ENCODE assay signal across 8 mouse cellular contexts in the genomic region with DNA sequence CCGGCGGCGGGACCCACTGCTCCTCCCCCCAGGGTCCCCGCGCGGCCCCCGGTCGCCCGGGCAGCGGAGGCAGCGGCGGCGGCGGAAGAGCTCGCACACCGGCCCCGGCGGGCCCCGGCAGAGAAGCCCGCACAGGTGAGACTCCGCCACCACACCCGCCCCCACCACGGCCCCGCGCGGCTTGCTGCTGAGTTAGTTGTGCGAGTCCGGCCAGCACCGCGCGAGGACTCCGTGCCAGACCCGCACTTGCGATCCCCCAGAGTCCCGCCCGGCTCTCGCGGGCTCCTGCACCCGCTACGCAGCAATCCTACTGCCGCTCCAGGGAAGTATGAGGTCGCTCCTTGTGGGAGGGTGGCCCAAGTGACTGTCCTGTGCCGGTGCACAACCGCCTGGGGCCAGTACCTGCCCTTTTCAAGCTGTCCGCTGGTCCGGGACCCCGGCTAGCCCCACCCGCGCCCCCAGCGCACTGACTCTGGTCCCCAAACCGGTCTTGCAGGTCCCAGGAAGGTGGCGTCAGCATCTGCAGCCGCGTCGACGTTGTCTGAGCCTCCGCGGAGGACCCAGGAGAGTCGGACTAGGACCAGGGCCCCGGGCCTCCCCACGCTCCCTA. TPM values are rescaled to one million over a fixed set of nuclear protein-coding genes. Genes with fewer than 3 reads are reported as not detected.
DNase-seq lines count a peak whose midpoint lies in the region; ATAC-seq and TF ChIP-seq lines count a peak whose summit lies in the region.

No protein-coding gene starts in this region.

- peak overlapping the region; percentile 74 for H3K4me3 ChIP-seq in embryonic facial prominence, embryonic 10.5 days
- peak overlapping the region; percentile 71 for H3K4me3 ChIP-seq in hindbrain, embryonic 13.5 days
- H3K4me3 ChIP-seq in limb, embryonic 14.5 days (replicated peaks; ENCODE audit: low read length), result peak overlapping the region; percentile 76
- peak overlapping the region; percentile 72 for H3K4me3 ChIP-seq in midbrain, embryonic 14.5 days (replicated peaks; ENCODE audit: low read depth, low read length)
- H3K4me3 ChIP-seq in testis, adult 2 months (ENCODE audit: control insufficient read depth, low read depth, low read length), result peak overlapping the region; percentile 88

- 0 out of 2 replicates have a peak, but pooled peaks cover 3% of the 10 kb centered on the region for H3K36me3 ChIP-seq in embryonic facial prominence, embryonic 10.5 days (replicated peaks)
- H3K36me3 ChIP-seq in hindbrain, embryonic 13.5 days, result no peaks in the 10 kb centered on the region
- H3K36me3 ChIP-seq in limb, embryonic 14.5 days (ENCODE audit: control insufficient read depth, insufficient read depth, low read length), result no peaks in the 10 kb centered on the region
- H3K36me3 ChIP-seq in midbrain, embryonic 14.5 days (ENCODE audit: control insufficient read depth, insufficient read depth, low read length), result no peaks in the 10 kb centered on the region
- H3K36me3 ChIP-seq in testis, adult 2 months (ENCODE audit: control insufficient read depth, insufficient read depth, low read length), result no peaks in the 10 kb centered on the region

- no peak for TF ChIP-seq POLR2A in limb, embryonic 14.5 days (IDR thresholded peaks at IDR 0.05; ENCODE audit: borderline replicate concordance, extremely low read depth, insufficient read depth, insufficient read length)
- TF ChIP-seq POLR2A in testis, adult 2 months (IDR thresholded peaks at IDR 0.05; ENCODE audit: control insufficient read depth, low read depth, low read length), result no peak

- ATAC-seq in hindbrain, embryonic 13.5 days (ENCODE audit: low FRiP score), result peak; percentile 61
- ATAC-seq in limb, embryonic 14.5 days (ENCODE audit: low FRiP score, low read depth), result peak; percentile 39
- peak; percentile 49; the same call in 1 of the 2 replicates for ATAC-seq in midbrain, embryonic 14.5 days (ENCODE audit: low FRiP score, low TSS enrichment)

- peak; percentile 44 for DNase-seq in CD4-positive, CD25-positive, alpha-beta regulatory T cell, adult 2 months (ENCODE audit: low read depth, low spot score)
- DNase-seq in Muller cell, postnatal 12 days (ENCODE audit: inconsistent ontology term), result peak; percentile 53
- peak; percentile 73 for DNase-seq in embryonic facial prominence, embryonic 10.5 days (ENCODE audit: low spot score)
- no peak for DNase-seq in limb, embryonic 14.5 days (ENCODE audit: low spot score)
- DNase-seq in midbrain, embryonic 14.5 days, result peak; percentile 72
- no peak for DNase-seq in adipocyte (ENCODE audit: low spot score)

- H3K9ac ChIP-seq in hindbrain, embryonic 13.5 days, result peak overlapping the region; percentile 84
- peak overlapping the region; percentile 85 for H3K9ac ChIP-seq in limb, embryonic 14.5 days (ENCODE audit: low read depth, low read length, severe bottlenecking)
- H3K9ac ChIP-seq in midbrain, embryonic 14.5 days (replicated peaks; ENCODE audit: low read length), result peak overlapping the region; percentile 75

- peaks cover 68% of the 10 kb centered on the region for H3K27me3 ChIP-seq in embryonic facial prominence, embryonic 10.5 days (replicated peaks; ENCODE audit: low read depth, poor library complexity, severe bottlenecking)
- peaks cover 45% of the 10 kb centered on the region for H3K27me3 ChIP-seq in hindbrain, embryonic 13.5 days
- no peaks in the 10 kb centered on the region; the same call in 1 of the 2 replicates for H3K27me3 ChIP-seq in limb, embryonic 14.5 days (ENCODE audit: control insufficient read depth, insufficient read depth, low read length)
- peaks cover 19% of the 10 kb centered on the region; the same call in 1 of the 2 replicates for H3K27me3 ChIP-seq in midbrain, embryonic 14.5 days (ENCODE audit: control insufficient read depth, insufficient read depth, low read length)
- H3K27me3 ChIP-seq in testis, adult 2 months (ENCODE audit: control insufficient read depth, insufficient read depth, low read length), result no peaks in the 10 kb centered on the region

- WGBS in embryonic facial prominence, embryonic 10.5 days, result under 1% methylated on average over 57 of the region's 61 CpGs
- WGBS in hindbrain, embryonic 13.5 days, result under 1% methylated on average over 39 of the region's 61 CpGs
- WGBS in limb, embryonic 14.5 days, result 1% methylated on average over 18 of the region's 61 CpGs
- 1% methylated on average over 61 of the region's 61 CpGs for WGBS in midbrain, embryonic 14.5 days

- TF ChIP-seq CTCF in testis, adult 2 months (IDR thresholded peaks at IDR 0.05; ENCODE audit: control insufficient read depth, insufficient read depth, insufficient replicate concordance, low read depth, low read length), result no peak

- peak overlapping the region; percentile 98 for H3K4me2 ChIP-seq in hindbrain, embryonic 13.5 days
- H3K4me2 ChIP-seq in limb, embryonic 14.5 days (replicated peaks; ENCODE audit: low read depth, low read length, severe bottlenecking), result peak overlapping the region; percentile 94
- H3K4me2 ChIP-seq in midbrain, embryonic 14.5 days (ENCODE audit: low read length), result peak overlapping the region; percentile 100

- no peaks in the 10 kb centered on the region for H3K9me3 ChIP-seq in embryonic facial prominence, embryonic 10.5 days
- no peaks in the 10 kb centered on the region for H3K9me3 ChIP-seq in hindbrain, embryonic 13.5 days
- no peaks in the 10 kb centered on the region for H3K9me3 ChIP-seq in limb, embryonic 14.5 days (ENCODE audit: control insufficient read depth, low read length)
- H3K9me3 ChIP-seq in midbrain, embryonic 14.5 days (ENCODE audit: control insufficient read depth, low read length), result no peaks in the 10 kb centered on the region

- H3K4me1 ChIP-seq in embryonic facial prominence, embryonic 10.5 days, result peaks cover 42% of the 10 kb centered on the region
- peaks cover 26% of the 10 kb centered on the region for H3K4me1 ChIP-seq in hindbrain, embryonic 13.5 days (replicated peaks)
- peaks cover 7% of the 10 kb centered on the region; the same call in 1 of the 2 replicates for H3K4me1 ChIP-seq in limb, embryonic 14.5 days (ENCODE audit: control insufficient read depth, insufficient read depth, low read length)
- 0 out of 2 replicates have a peak, but pooled peaks cover 6% of the 10 kb centered on the region for H3K4me1 ChIP-seq in midbrain, embryonic 14.5 days (ENCODE audit: control insufficient read depth, insufficient read depth, low read length)
- peaks cover 21% of the 10 kb centered on the region for H3K4me1 ChIP-seq in testis, adult 2 months (ENCODE audit: control insufficient read depth, insufficient read depth, low read length)

- peak overlapping the region; percentile 83 for H3K27ac ChIP-seq in embryonic facial prominence, embryonic 10.5 days (replicated peaks)
- no peak overlapping the region for H3K27ac ChIP-seq in hindbrain, embryonic 13.5 days
- no peak overlapping the region for H3K27ac ChIP-seq in limb, embryonic 14.5 days (replicated peaks; ENCODE audit: low read depth, low read length)
- no peak overlapping the region for H3K27ac ChIP-seq in midbrain, embryonic 14.5 days (replicated peaks; ENCODE audit: low read depth, low read length)
- no peak overlapping the region for H3K27ac ChIP-seq in testis, adult 2 months (ENCODE audit: control insufficient read depth, insufficient read depth, low read depth, low read length)

RNA-seq across cellular contexts. Expression of a gene that starts 4.4 kb away (rescaled TPM):
- polyA plus RNA-seq in embryonic facial prominence, embryonic 10.5 days (2016; fragmentation: Nextera tagmentation; extraction: Ambion mirVana), result 12.3 and 15.4 TPM in 2 replicates
- polyA plus RNA-seq in hindbrain, embryonic 13.5 days (2015; fragmentation: Nextera tagmentation; extraction: Ambion mirVana), result 9.7 and 10.0 TPM in 2 replicates
- 26.3 and 28.1 TPM in 2 replicates for polyA plus RNA-seq in limb, embryonic 14.5 days (2012; rRNA removed)
- polyA plus RNA-seq in limb, embryonic 14.5 days (2014; fragmentation: Nextera tagmentation; extraction: Ambion mirVana), result 30.7 and 32.1 TPM in 2 replicates
- 8.8 and 8.9 TPM in 2 replicates for polyA plus RNA-seq in midbrain, embryonic 14.5 days (2014; fragmentation: Nextera tagmentation; extraction: Ambion mirVana)
- 619 and 654 TPM in 2 replicates for polyA plus RNA-seq in testis, adult 2 months (2012; rRNA removed)

RNA-seq across cellular contexts. Expression of a gene that starts 19.3 kb away (rescaled TPM):
- 13.1 and 15.1 TPM in 2 replicates for polyA plus RNA-seq in embryonic facial prominence, embryonic 10.5 days (2016; fragmentation: Nextera tagmentation; extraction: Ambion mirVana)
- 17.5 and 20.8 TPM in 2 replicates for polyA plus RNA-seq in hindbrain, embryonic 13.5 days (2015; fragmentation: Nextera tagmentation; extraction: Ambion mirVana)
- polyA plus RNA-seq in limb, embryonic 14.5 days (2012; rRNA removed), result 31.1 and 35.2 TPM in 2 replicates
- 14.5 and 17.0 TPM in 2 replicates for polyA plus RNA-seq in limb, embryonic 14.5 days (2014; fragmentation: Nextera tagmentation; extraction: Ambion mirVana)
- polyA plus RNA-seq in midbrain, embryonic 14.5 days (2014; fragmentation: Nextera tagmentation; extraction: Ambion mirVana), result 17.6 and 20.6 TPM in 2 replicates
- polyA plus RNA-seq in testis, adult 2 months (2012; rRNA removed), result 2.2 and 2.9 TPM in 2 replicates

RNA-seq across cellular contexts. Expression of a gene that starts 26.5 kb away (rescaled TPM):
- polyA plus RNA-seq in embryonic facial prominence, embryonic 10.5 days (2016; fragmentation: Nextera tagmentation; extraction: Ambion mirVana), result 15.4 and 17.4 TPM in 2 replicates
- 7.6 and 11.6 TPM in 2 replicates for polyA plus RNA-seq in hindbrain, embryonic 13.5 days (2015; fragmentation: Nextera tagmentation; extraction: Ambion mirVana)
- polyA plus RNA-seq in limb, embryonic 14.5 days (2012; rRNA removed), result 92.6 and 99.2 TPM in 2 replicates
- polyA plus RNA-seq in limb, embryonic 14.5 days (2014; fragmentation: Nextera tagmentation; extraction: Ambion mirVana), result 77.1 and 87.3 TPM in 2 replicates
- polyA plus RNA-seq in midbrain, embryonic 14.5 days (2014; fragmentation: Nextera tagmentation; extraction: Ambion mirVana), result 2.0 and 8.7 TPM in 2 replicates
- 4.9 and 7.9 TPM in 2 replicates for polyA plus RNA-seq in testis, adult 2 months (2012; rRNA removed)

Comparison
In these comparisons a context has a peak if more than half of its experiments do, and no peak if none do; other contexts are left out.
1. DNase-seq: peak in CD4-positive, CD25-positive, alpha-beta regulatory T cell, adult 2 months (single experiment), Muller cell, postnatal 12 days (single experiment), embryonic facial prominence, embryonic 10.5 days (single experiment) and midbrain, embryonic 14.5 days (single experiment); none in limb, embryonic 14.5 days (single experiment) and adipocyte (single experiment).
2. RNA of a gene that starts 4.4 kb away (polyA plus RNA-seq): 619 to 654 TPM in testis, adult 2 months; 26.3 to 32.1 TPM in limb, embryonic 14.5 days, 12.3 to 15.4 TPM in embryonic facial prominence, embryonic 10.5 days, 9.7 to 10.0 TPM in hindbrain, embryonic 13.5 days and 8.8 to 8.9 TPM in midbrain, embryonic 14.5 days; every median in the first group is over 10 times any median in the second.
3. Peak in every context shown above with its lines, with median percentiles within 50 percentile points of each other: H3K4me3 ChIP-seq, ATAC-seq, H3K4me2 ChIP-seq and H3K9ac ChIP-seq.